Mouse (Mus musculus): ENCODE data around the gene Nasp.

DNA sequence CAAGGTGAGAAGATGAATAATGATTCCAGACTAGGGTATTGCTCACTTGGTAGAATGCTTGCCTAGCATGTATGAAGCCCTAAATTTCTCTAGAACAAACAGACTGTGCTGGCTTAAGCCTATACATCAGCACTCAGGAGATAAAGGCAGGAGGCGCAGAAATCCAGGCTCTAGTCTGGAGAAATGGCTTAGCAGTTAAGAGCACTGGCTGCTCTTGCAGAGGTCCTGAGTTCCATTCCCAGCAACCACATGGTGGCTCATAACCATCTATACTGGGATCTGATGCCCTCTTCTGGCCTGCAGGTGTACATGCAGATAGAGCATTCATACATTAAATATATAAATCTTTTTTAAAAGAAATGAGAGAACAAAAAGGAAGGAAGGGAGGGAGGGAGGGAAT, 14.3 kb upstream of the Nasp start:
- TF ChIP-seq CTCF (IDR thresholded peaks at IDR 0.05; ENCODE audit: insufficient read depth, low read length) (no peak), POLR2A (IDR thresholded peaks at IDR 0.05; ENCODE audit: borderline replicate concordance, extremely low read depth, low read depth, low read length) (no peak)
